Mouse (Mus musculus) E14TG2a.4 (cell line): ENCODE data around the gene Abcg5.

ENCODE experiments used
- CTCF ChIP-seq: conservative IDR thresholded peaks from 2 replicates; pipeline ENCODE4 v1.5.1; 2014; ENCODE audit warnings: low read length
- NANOG ChIP-seq: IDR thresholded peaks from 2 replicates; pipeline ENCODE4 v1.6.1; 2014; ENCODE audit warnings: borderline replicate concordance, low read length, mixed read lengths

GRCm38 (mm10) chr17:84682734-84683717 lies at the start of gene Abcg5:
- TF ChIP-seq CTCF (no peak), NANOG (no peak)
